Mouse (Mus musculus) embryonic fibroblast, embryonic 13.5 days (primary cell): ENCODE measurements around the gene Cask.

Experiments used
- CTCF ChIP-seq: IDR thresholded peaks from 2 replicates; pipeline ENCODE4 v1.5.1; 2011; ENCODE audit warnings: mild to moderate bottlenecking, control low read depth, low read length, moderate library complexity, borderline replicate concordance; ENCODE audit not compliant: insufficient read depth
- POLR2A ChIP-seq: IDR thresholded peaks from 2 replicates; pipeline ENCODE4 v1.6.1; 2011; ENCODE audit warnings: low read depth, mild to moderate bottlenecking, control low read depth, low read length, moderate library complexity

GRCm38 (mm10) chrX:13681748-13682147 is 169.4 kb downstream of the Cask start:
- no peak for TF ChIP-seq POLR2A
- TF ChIP-seq CTCF = no peak
